Mouse (Mus musculus): ENCODE measurements around the gene Kcnip1. TPM values are rescaled to one million over a fixed set of nuclear protein-coding genes. Genes with fewer than 3 reads are reported as not detected.

Kcnip1 gene
- polyA plus RNA-seq, 1 experiment from 2014 or later: 10.2 TPM

GRCm38 (mm10) chr11:33655861-33656593 lies 336.9 kb downstream of the Kcnip1 start:
- H3K36me3 ChIP-seq: no peaks in the 10 kb centered on the region
- no peaks in the 10 kb centered on the region for H3K9me3 ChIP-seq
- no peak overlapping the region for H3K9ac ChIP-seq
- H3K27ac ChIP-seq: no peak overlapping the region
- H3K4me2 ChIP-seq (replicated peaks): no peak overlapping the region
- H3K4me1 ChIP-seq (replicated peaks): no peaks in the 10 kb centered on the region
- 60% methylated on average over 7 of the region's 7 CpGs for whole genome bisulfite sequencing
- no peak overlapping the region for H3K4me3 ChIP-seq (replicated peaks)
- no peaks in the 10 kb centered on the region for H3K27me3 ChIP-seq (replicated peaks)
- no peak for ATAC-seq

GRCm38 (mm10) chr11:33655221-33655620 lies 337.7 kb downstream of the Kcnip1 start:
- Histone ChIP-seq H3K9ac (no peak overlapping the region), H3K4me3 (replicated peaks) (no peak overlapping the region), H3K4me1 (replicated peaks) (no peaks in the 10 kb centered on the region), H3K36me3 (no peaks in the 10 kb centered on the region), H3K4me2 (replicated peaks) (no peak overlapping the region), H3K9me3 (no peaks in the 10 kb centered on the region), H3K27ac (no peak overlapping the region), H3K27me3 (replicated peaks) (no peaks in the 10 kb centered on the region)
- no peak for ATAC-seq
- 73% methylated on average over 3 of the region's 3 CpGs for WGBS

- 78% methylated on average over 2 of the region's 2 CpGs for WGBS
- no peak for ATAC-seq
These were observed 338.5 kb downstream of the Kcnip1 start for GRCm38 (mm10) chr11:33654485-33654884.

GRCm38 (mm10) chr11:33649358-33649757 lies 343.6 kb downstream of the Kcnip1 start:
- H3K9me3 ChIP-seq: no peaks in the 10 kb centered on the region
- no peak for ATAC-seq
- H3K27me3 ChIP-seq (replicated peaks): no peaks in the 10 kb centered on the region
- no peak overlapping the region for H3K4me2 ChIP-seq (replicated peaks)
- H3K27ac ChIP-seq: no peak overlapping the region
- H3K36me3 ChIP-seq: no peaks in the 10 kb centered on the region
- no peak overlapping the region for H3K4me3 ChIP-seq (replicated peaks)
- 69% methylated on average over 2 of the region's 2 CpGs for WGBS
- H3K4me1 ChIP-seq (replicated peaks): no peaks in the 10 kb centered on the region
- no peak overlapping the region for H3K9ac ChIP-seq

More at GRCm38 (mm10) chr11:33654485-33654884, 338.5 kb downstream of the Kcnip1 start:
- Histone ChIP-seq H3K4me2 (replicated peaks) (no peak overlapping the region), H3K4me1 (replicated peaks) (no peaks in the 10 kb centered on the region), H3K27ac (no peak overlapping the region), H3K9ac (no peak overlapping the region), H3K36me3 (no peaks in the 10 kb centered on the region), H3K4me3 (replicated peaks) (no peak overlapping the region), H3K27me3 (replicated peaks) (no peaks in the 10 kb centered on the region), H3K9me3 (no peaks in the 10 kb centered on the region)

GRCm38 (mm10) chr11:33637107-33637506 lies 355.8 kb downstream of the Kcnip1 start:
- no peak for ATAC-seq
- Histone ChIP-seq H3K27ac (no peak overlapping the region), H3K9ac (no peak overlapping the region), H3K9me3 (no peaks in the 10 kb centered on the region), H3K27me3 (replicated peaks) (no peaks in the 10 kb centered on the region), H3K36me3 (no peaks in the 10 kb centered on the region), H3K4me1 (replicated peaks) (no peaks in the 10 kb centered on the region), H3K4me2 (replicated peaks) (no peak overlapping the region), H3K4me3 (replicated peaks) (no peak overlapping the region)
- WGBS: 89% methylated on average over 2 of the region's 2 CpGs

GRCm38 (mm10) chr11:33627136-33627742 lies 365.7 kb downstream of the Kcnip1 start:
- no peak overlapping the region for H3K4me2 ChIP-seq (replicated peaks)
- H3K4me1 ChIP-seq (replicated peaks): no peaks in the 10 kb centered on the region
- no peak overlapping the region for H3K4me3 ChIP-seq (replicated peaks)
- no peak for ATAC-seq
- 82% methylated on average over 4 of the region's 4 CpGs for WGBS
- no peaks in the 10 kb centered on the region for H3K9me3 ChIP-seq
- no peaks in the 10 kb centered on the region for H3K27me3 ChIP-seq (replicated peaks)
- H3K36me3 ChIP-seq: no peaks in the 10 kb centered on the region
- H3K9ac ChIP-seq: no peak overlapping the region
- H3K27ac ChIP-seq: no peak overlapping the region

GRCm38 (mm10) chr11:33614218-33614617 lies 378.7 kb downstream of the Kcnip1 start:
- WGBS: 6% methylated on average over 15 of the region's 15 CpGs
- H3K4me2 ChIP-seq (replicated peaks): no peak overlapping the region
- no peaks in the 10 kb centered on the region for H3K9me3 ChIP-seq
- no peak overlapping the region for H3K9ac ChIP-seq
- H3K27me3 ChIP-seq (replicated peaks): no peaks in the 10 kb centered on the region
- H3K4me3 ChIP-seq (replicated peaks): no peak overlapping the region
- ATAC-seq: peak; percentile 55
- H3K36me3 ChIP-seq: no peaks in the 10 kb centered on the region
- H3K27ac ChIP-seq: no peak overlapping the region
- no peaks in the 10 kb centered on the region for H3K4me1 ChIP-seq (replicated peaks)

GRCm38 (mm10) chr11:33607784-33608183 lies 385.2 kb downstream of the Kcnip1 start:
- no peak for ATAC-seq
- Histone ChIP-seq H3K27me3 (replicated peaks) (no peaks in the 10 kb centered on the region), H3K4me1 (replicated peaks) (no peaks in the 10 kb centered on the region), H3K36me3 (no peaks in the 10 kb centered on the region), H3K9ac (no peak overlapping the region), H3K9me3 (no peaks in the 10 kb centered on the region), H3K27ac (no peak overlapping the region), H3K4me2 (replicated peaks) (no peak overlapping the region), H3K4me3 (replicated peaks) (no peak overlapping the region)
- WGBS: 17% methylated on average over 3 of the region's 3 CpGs

- Histone ChIP-seq H3K9me3 (no peaks in the 10 kb centered on the region), H3K4me2 (replicated peaks) (no peak overlapping the region), H3K4me1 (replicated peaks) (no peaks in the 10 kb centered on the region), H3K36me3 (no peaks in the 10 kb centered on the region), H3K4me3 (replicated peaks) (no peak overlapping the region), H3K9ac (no peak overlapping the region), H3K27ac (no peak overlapping the region), H3K27me3 (replicated peaks) (no peaks in the 10 kb centered on the region)
- ATAC-seq: no peak
- WGBS: 56% methylated on average over 2 of the region's 2 CpGs
These were observed 389.8 kb downstream of the Kcnip1 start for GRCm38 (mm10) chr11:33603174-33603573.

GRCm38 (mm10) chr11:33598986-33599385 lies 394.0 kb downstream of the Kcnip1 start, which contains the start of gene D130052B06Rik:
Gene D130052B06Rik, plus strand, starts transcription at chr11:33599302.
- Histone ChIP-seq H3K27me3 (replicated peaks) (no peaks in the 10 kb centered on the region), H3K4me1 (replicated peaks) (no peaks in the 10 kb centered on the region), H3K36me3 (no peaks in the 10 kb centered on the region), H3K9ac (no peak within 1 kb of the TSS), H3K27ac (no peak within 1 kb of the TSS), H3K9me3 (no peaks in the 10 kb centered on the region), H3K4me2 (replicated peaks) (no peak within 1 kb of the TSS), H3K4me3 (replicated peaks) (no peak within 1 kb of the TSS)
- ATAC-seq: no peak
- WGBS: 67% methylated on average over 4 of the region's 4 CpGs

- no peak overlapping the region for H3K4me2 ChIP-seq (replicated peaks)
- WGBS: 78% methylated on average over 4 of the region's 4 CpGs
- H3K9me3 ChIP-seq: no peaks in the 10 kb centered on the region
- H3K27ac ChIP-seq: no peak overlapping the region
- no peak for ATAC-seq
- no peak overlapping the region for H3K4me3 ChIP-seq (replicated peaks)
- no peak overlapping the region for H3K9ac ChIP-seq
- H3K36me3 ChIP-seq: no peaks in the 10 kb centered on the region
- H3K27me3 ChIP-seq (replicated peaks): no peaks in the 10 kb centered on the region
- no peaks in the 10 kb centered on the region for H3K4me1 ChIP-seq (replicated peaks)
These were observed 396.3 kb downstream of the Kcnip1 start for GRCm38 (mm10) chr11:33596655-33597054.

GRCm38 (mm10) chr11:33592826-33593225 lies 400.1 kb downstream of the Kcnip1 start:
- WGBS: 76% methylated on average over 4 of the region's 4 CpGs
- H3K9ac ChIP-seq: no peak overlapping the region

GRCm38 (mm10) chr11:33590771-33591170 lies 402.2 kb downstream of the Kcnip1 start:
- no peak for ATAC-seq
- H3K4me3 ChIP-seq (replicated peaks): no peak overlapping the region
- no peaks in the 10 kb centered on the region for H3K27me3 ChIP-seq (replicated peaks)
- no peaks in the 10 kb centered on the region for H3K36me3 ChIP-seq
- no peak overlapping the region for H3K27ac ChIP-seq
- no peak overlapping the region for H3K9ac ChIP-seq
- WGBS: 87% methylated on average over 3 of the region's 3 CpGs
- no peaks in the 10 kb centered on the region for H3K9me3 ChIP-seq
- no peak overlapping the region for H3K4me2 ChIP-seq (replicated peaks)
- H3K4me1 ChIP-seq (replicated peaks): no peaks in the 10 kb centered on the region

More at GRCm38 (mm10) chr11:33592826-33593225, 400.1 kb downstream of the Kcnip1 start:
- Histone ChIP-seq H3K27me3 (replicated peaks) (no peaks in the 10 kb centered on the region), H3K4me2 (replicated peaks) (no peak overlapping the region), H3K27ac (no peak overlapping the region), H3K36me3 (no peaks in the 10 kb centered on the region), H3K9me3 (no peaks in the 10 kb centered on the region), H3K4me3 (replicated peaks) (no peak overlapping the region), H3K4me1 (replicated peaks) (no peaks in the 10 kb centered on the region)
- no peak for ATAC-seq

Measured in intestine, embryonic 15.5 days (tissue).